Mouse (Mus musculus): ENCODE data around the gene Hist1h2ak. TPM values are rescaled to one million over a fixed set of nuclear protein-coding genes. Genes with fewer than 3 reads are reported as not detected.
"Not testable (repeated sequence)": the region's sequence is repeated elsewhere in the genome, so short reads cannot be mapped to it uniquely, and the experiment has no call there.

The Hist1h2ak gene
- polyA plus RNA-seq, 1 experiment from 2014 or later = 11.4 TPM

GRCm38 (mm10) chr13:21783734-21784161, 30.1 kb upstream of the Hist1h2ak start:
- H3K36me3 ChIP-seq = no peaks in the 10 kb centered on the region
- peak overlapping the region; percentile 64 for H3K9ac ChIP-seq
- ATAC-seq (ENCODE audit: insufficient number of reproducible peaks, low FRiP score) = no peak
- H3K9me3 ChIP-seq (replicated peaks) = no peaks in the 10 kb centered on the region
- H3K27me3 ChIP-seq (replicated peaks) = no peaks in the 10 kb centered on the region
- peak overlapping the region; percentile 66 for H3K4me2 ChIP-seq
- H3K4me1 ChIP-seq (replicated peaks) = peaks cover 33% of the 10 kb centered on the region
- WGBS = 3% methylated on average over 9 of the region's 9 CpGs
- H3K27ac ChIP-seq (ENCODE audit: poor library complexity, severe bottlenecking) = peak overlapping the region; percentile 85
- peak overlapping the region; percentile 37 for H3K4me3 ChIP-seq

DNA sequence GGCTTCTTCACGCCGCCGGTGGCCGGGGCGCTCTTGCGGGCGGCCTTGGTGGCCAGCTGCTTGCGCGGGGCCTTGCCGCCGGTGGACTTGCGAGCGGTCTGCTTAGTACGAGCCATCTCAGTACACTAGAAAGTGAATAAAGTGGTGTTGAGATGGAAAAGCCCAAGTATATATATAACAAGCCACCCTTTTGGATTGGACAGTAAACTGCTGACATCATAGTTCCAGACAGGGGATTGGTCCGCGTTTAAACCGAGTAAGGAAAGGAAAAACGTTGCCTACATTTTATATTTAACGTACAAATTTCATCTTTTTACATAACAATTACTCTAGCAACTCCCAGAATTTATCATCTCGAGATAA, 29.6 kb upstream of the Hist1h2ak start, which contains the start of gene Hist1h3i:
Gene Hist1h3i (minus strand): TSS at position 116 of the 363 bp plus-strand sequence.
- peak within 1 kb of the TSS; percentile 53 for H3K4me3 ChIP-seq
- peaks cover 31% of the 10 kb centered on the region for H3K4me1 ChIP-seq (replicated peaks)
- peak within 1 kb of the TSS; percentile 89 for H3K27ac ChIP-seq (ENCODE audit: poor library complexity, severe bottlenecking)
- no peaks in the 10 kb centered on the region for H3K9me3 ChIP-seq (replicated peaks)
- peak within 1 kb of the TSS; percentile 89 for H3K4me2 ChIP-seq
- no peaks in the 10 kb centered on the region for H3K27me3 ChIP-seq (replicated peaks)
- 0% methylated on average over 13 of the region's 20 CpGs for WGBS
- H3K36me3 ChIP-seq = no peaks in the 10 kb centered on the region
- H3K9ac ChIP-seq = peak within 1 kb of the TSS; percentile 86
- peak; percentile 76 for ATAC-seq (ENCODE audit: insufficient number of reproducible peaks, low FRiP score)

DNA sequence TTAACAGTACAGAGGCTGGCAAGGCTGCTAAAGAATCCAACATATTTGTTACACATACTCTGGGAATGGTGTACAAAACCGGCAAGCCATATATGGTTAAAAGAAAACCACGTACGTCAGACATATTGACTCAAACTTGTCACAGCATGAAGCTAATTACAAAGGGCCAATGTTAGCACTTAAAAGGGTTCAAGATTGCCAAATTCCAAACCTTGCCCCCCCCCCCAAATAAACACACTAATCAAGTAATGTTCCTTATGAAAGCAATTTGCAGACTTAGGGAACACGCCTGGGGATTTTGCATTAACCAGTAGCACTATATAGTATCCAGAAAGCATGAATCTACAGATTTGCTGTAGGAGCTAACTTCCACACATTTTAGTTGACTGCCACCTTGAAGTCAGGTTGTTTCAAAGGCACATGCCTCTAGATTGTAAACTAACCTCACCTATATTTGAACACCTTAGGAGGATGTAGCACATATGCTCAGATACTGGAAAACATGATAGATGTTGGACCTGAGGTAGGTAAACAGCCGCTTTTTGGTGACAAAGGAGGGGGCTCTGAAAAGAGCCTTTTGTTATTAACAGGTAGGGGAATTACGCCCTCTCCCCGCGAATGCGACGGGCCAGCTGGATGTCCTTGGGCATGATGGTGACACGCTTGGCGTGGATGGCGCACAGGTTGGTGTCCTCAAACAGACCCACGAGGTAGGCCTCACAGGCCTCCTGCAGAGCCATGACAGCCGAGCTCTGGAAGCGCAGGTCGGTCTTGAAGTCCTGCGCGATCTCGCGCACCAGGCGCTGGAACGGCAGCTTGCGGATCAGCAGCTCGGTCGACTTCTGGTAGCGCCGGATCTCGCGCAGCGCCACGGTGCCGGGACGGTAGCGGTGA, 29.0 kb upstream of the Hist1h2ak start:
- 1% methylated on average over 22 of the region's 35 CpGs for WGBS
- not testable (repeated sequence) for H3K9me3 ChIP-seq (replicated peaks); H3K27me3 ChIP-seq (replicated peaks); ATAC-seq (ENCODE audit: insufficient number of reproducible peaks, low FRiP score); H3K36me3 ChIP-seq
- Histone ChIP-seq H3K4me1 (replicated peaks) (peaks cover 28% of the 10 kb centered on the region), H3K4me2 (peak overlapping the region; percentile 89), H3K9ac (peak overlapping the region; percentile 86), H3K27ac (ENCODE audit: poor library complexity, severe bottlenecking) (peak overlapping the region; percentile 89), H3K4me3 (peak overlapping the region; percentile 53)

DNA sequence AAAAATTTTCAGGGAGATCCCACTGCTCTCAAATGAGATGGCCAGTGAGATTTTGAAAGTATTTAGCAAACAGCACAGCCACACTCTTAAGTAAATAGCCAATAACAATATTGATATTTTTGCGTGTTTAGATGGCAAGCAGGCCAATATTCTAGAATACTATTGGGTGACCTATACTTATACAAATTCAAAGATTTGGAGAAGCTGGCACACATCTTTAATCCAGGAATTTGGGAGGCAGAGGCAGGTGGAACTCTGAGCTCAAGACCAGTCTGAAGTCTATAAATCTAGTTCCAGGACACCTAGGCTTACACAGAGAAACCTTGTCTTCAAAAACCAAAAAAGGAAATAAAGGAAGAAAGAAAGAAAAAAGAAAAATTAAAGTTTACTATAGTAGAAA, 28.0 kb upstream of the Hist1h2ak start:
- Histone ChIP-seq H3K36me3 (no peaks in the 10 kb centered on the region), H3K27me3 (replicated peaks) (no peaks in the 10 kb centered on the region), H3K9ac (no peak overlapping the region), H3K27ac (ENCODE audit: poor library complexity, severe bottlenecking) (no peak overlapping the region), H3K9me3 (replicated peaks) (no peaks in the 10 kb centered on the region), H3K4me2 (no peak overlapping the region), H3K4me3 (no peak overlapping the region), H3K4me1 (replicated peaks) (peaks cover 28% of the 10 kb centered on the region)
- no peak for ATAC-seq (ENCODE audit: insufficient number of reproducible peaks, low FRiP score)
- WGBS = 91% methylated on average over 1 of the region's 1 CpGs

- no peak for ATAC-seq (ENCODE audit: insufficient number of reproducible peaks, low FRiP score)
- Histone ChIP-seq H3K4me2 (peak overlapping the region; percentile 88; the same call in 1 of the 2 replicates), H3K4me3 (peak overlapping the region; percentile 66), H3K9ac (no peak overlapping the region), H3K27ac (ENCODE audit: poor library complexity, severe bottlenecking) (no peak overlapping the region), H3K9me3 (replicated peaks) (no peaks in the 10 kb centered on the region), H3K4me1 (replicated peaks) (peaks cover 26% of the 10 kb centered on the region), H3K36me3 (no peaks in the 10 kb centered on the region), H3K27me3 (replicated peaks) (no peaks in the 10 kb centered on the region)
- WGBS = 42% methylated on average over 6 of the region's 6 CpGs
These were observed 27.5 kb upstream of the Hist1h2ak start for GRCm38 (mm10) chr13:21781021-21781555.

DNA sequence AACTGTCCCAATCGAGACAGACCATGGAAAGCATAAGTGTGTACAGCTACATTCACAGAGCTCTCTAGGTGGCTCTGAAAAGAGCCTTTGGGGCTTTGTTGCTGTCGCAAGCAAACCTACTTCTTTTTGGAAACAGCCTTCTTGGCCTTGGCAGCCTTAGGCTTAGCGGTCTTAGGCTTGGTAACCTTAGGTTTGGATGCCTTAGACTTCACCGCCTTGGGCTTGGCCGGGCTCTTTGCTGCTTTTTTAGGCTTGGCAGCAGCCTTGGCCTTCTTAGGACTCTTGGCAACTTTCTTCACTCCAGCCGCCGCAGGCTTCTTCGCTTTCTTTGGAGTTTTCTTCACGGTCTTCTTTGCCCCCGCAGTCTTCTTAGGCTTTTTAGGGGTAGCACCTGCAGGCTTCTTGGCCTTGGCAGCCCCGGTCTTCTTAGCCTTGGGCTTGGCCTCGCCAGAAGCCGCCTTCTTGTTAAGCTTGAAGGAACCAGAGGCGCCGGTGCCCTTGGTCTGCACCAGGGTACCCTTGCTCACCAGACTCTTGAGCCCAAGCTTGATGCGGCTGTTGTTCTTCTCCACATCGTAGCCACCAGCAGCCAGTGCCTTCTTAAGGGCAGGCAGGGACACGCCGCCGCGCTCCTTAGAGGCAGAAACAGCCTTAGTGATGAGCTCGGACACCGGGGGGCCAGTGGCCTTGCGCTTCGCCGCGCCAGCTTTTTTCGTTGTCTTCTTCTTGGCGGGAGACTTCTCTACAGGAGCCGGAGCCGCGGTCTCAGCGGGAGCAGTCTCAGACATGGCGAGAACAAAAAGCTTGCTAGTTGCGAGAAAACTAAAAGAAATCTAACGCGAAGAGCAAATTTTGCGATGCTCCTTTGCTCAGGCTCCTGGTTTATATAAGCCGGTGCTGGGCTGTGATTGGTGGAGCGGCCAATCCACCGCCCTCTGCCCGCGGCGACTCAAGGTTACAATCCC, 26.4 kb upstream of the Hist1h2ak start, which contains the start of gene Hist1h1b:
Gene Hist1h1b (minus strand): TSS at position 859 of the 965 bp plus-strand sequence.
- H3K9ac ChIP-seq = peak within 1 kb of the TSS; percentile 93
- H3K9me3 ChIP-seq (replicated peaks) = no peaks in the 10 kb centered on the region
- H3K4me1 ChIP-seq (replicated peaks) = peaks cover 23% of the 10 kb centered on the region
- H3K4me3 ChIP-seq = peak within 1 kb of the TSS; percentile 66
- WGBS = under 1% methylated on average over 44 of the region's 44 CpGs
- no peaks in the 10 kb centered on the region for H3K36me3 ChIP-seq
- H3K27me3 ChIP-seq (replicated peaks) = no peaks in the 10 kb centered on the region
- peak; percentile 69; the same call in 1 of the 2 replicates for ATAC-seq (ENCODE audit: insufficient number of reproducible peaks, low FRiP score)
- H3K27ac ChIP-seq (ENCODE audit: poor library complexity, severe bottlenecking) = peak within 1 kb of the TSS; percentile 91
- peak within 1 kb of the TSS; percentile 88 for H3K4me2 ChIP-seq

DNA sequence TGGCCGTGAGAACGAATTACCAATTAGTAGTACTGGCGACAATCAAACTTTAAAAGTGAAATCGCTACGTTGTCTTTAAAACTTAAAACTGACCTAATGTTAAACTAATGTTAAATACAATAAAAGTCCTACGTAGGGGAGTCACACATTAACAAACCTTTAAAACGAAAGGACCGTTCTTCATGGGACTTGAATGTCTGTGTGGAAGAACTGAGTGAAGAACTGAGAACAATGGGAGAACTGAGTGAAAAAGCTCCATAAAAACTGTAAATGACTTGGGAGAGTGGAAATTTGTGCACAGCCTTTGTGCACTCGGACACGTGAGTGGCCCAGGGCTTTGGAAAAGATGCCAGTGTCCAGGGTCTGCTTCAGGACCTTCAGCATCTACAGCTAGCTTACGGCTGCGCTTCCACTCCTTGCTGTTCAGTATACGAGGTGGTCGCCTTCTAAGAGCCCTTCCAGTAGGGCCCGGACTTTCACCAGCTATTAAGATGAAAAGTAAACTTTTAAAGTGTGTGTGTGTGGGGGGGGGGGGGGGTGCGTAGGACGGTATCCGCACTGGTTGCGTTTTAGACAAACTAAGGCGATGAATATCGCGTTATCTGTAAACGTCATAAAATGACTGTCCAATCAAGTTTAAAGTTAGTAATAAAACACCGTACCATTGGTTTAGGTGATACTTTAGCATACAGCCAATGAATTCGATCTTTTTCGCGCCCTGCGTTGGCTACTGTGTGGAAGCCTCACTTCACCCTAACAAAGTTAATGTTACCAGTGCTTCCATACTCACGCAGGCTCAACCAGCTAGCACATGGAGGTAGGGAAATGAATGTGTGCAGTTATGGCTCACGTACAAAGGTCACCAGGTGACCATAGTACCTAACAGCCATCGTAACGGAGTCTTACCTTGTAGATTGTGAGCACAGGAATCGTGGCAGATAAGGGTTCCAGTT, 25.5 kb upstream of the Hist1h2ak start:
- peak; percentile 80 for ATAC-seq (ENCODE audit: insufficient number of reproducible peaks, low FRiP score)
- WGBS = 8% methylated on average over 33 of the region's 33 CpGs

GRCm38 (mm10) chr13:21755707-21756106, 2.1 kb upstream of the Hist1h2ak start:
- H3K4me1 ChIP-seq (replicated peaks) = peaks cover 9% of the 10 kb centered on the region
- no peak overlapping the region for H3K27ac ChIP-seq (ENCODE audit: poor library complexity, severe bottlenecking)
- no peaks in the 10 kb centered on the region for H3K36me3 ChIP-seq
- H3K4me3 ChIP-seq = no peak overlapping the region
- ATAC-seq (ENCODE audit: insufficient number of reproducible peaks, low FRiP score) = no peak
- no peaks in the 10 kb centered on the region for H3K9me3 ChIP-seq (replicated peaks)
- H3K4me2 ChIP-seq = no peak overlapping the region
- WGBS = 92% methylated on average over 1 of the region's 1 CpGs
- H3K27me3 ChIP-seq (replicated peaks) = no peaks in the 10 kb centered on the region
- H3K9ac ChIP-seq = no peak overlapping the region

More for the DNA sequence above, 25.5 kb upstream of the Hist1h2ak start:
- H3K4me3 ChIP-seq = peak overlapping the region; percentile 66
- no peaks in the 10 kb centered on the region for H3K9me3 ChIP-seq (replicated peaks)
- no peaks in the 10 kb centered on the region for H3K36me3 ChIP-seq
- no peaks in the 10 kb centered on the region for H3K27me3 ChIP-seq (replicated peaks)
- peak overlapping the region; percentile 88 for H3K4me2 ChIP-seq
- peaks cover 19% of the 10 kb centered on the region for H3K4me1 ChIP-seq (replicated peaks)
- H3K27ac ChIP-seq (ENCODE audit: poor library complexity, severe bottlenecking) = peak overlapping the region; percentile 91
- peak overlapping the region; percentile 93 for H3K9ac ChIP-seq

DNA sequence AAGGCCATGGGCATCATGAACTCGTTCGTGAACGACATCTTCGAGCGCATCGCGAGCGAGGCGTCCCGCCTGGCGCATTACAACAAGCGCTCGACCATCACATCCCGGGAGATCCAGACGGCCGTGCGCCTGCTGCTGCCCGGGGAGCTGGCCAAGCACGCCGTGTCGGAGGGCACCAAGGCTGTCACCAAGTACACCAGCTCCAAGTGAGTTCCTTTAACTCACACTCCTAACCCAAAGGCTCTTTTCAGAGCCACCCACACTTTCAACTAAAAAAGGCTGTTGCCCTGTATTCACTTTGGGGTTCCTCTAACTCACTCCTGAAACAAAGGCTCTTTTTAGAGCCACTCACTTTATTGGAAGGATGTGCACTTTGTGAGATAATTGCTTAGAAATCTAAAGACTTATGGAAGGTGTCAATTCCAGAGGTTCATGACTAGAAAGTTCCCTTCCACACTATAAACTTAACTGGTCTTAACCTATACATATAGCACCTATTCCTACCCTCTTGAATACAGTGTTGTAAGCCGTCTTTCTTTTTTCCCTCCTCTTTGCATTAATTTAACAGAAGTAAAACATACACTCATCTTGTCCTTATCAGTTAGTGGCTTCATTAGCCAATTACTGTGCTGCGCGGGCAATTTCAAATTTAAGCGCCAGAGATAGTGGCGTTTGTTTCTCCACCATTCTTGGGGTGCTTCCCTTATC, 821 bp upstream of the Hist1h2ak start:
- Histone ChIP-seq H3K4me1 (replicated peaks) (peaks cover 11% of the 10 kb centered on the region), H3K4me2 (peak overlapping the region; percentile 86), H3K9ac (peak overlapping the region; percentile 78), H3K27ac (ENCODE audit: poor library complexity, severe bottlenecking) (peak overlapping the region; percentile 96), H3K4me3 (peak overlapping the region; percentile 58)
- H3K36me3 ChIP-seq; H3K9me3 ChIP-seq (replicated peaks); H3K27me3 ChIP-seq (replicated peaks): not testable (repeated sequence)
- ATAC-seq (ENCODE audit: insufficient number of reproducible peaks, low FRiP score) = 0 out of 2 replicates have a peak, but pooled peaks have one; percentile 2
- under 1% methylated on average over 18 of the region's 26 CpGs for WGBS
